Mouse (Mus musculus) liver, adult 2 months (tissue): ENCODE results near the gene Pde4a.

Experiments used
- CTCF ChIP-seq: fragments of 200-500 bp; IDR thresholded peaks from 2 replicates; pipeline ENCODE4 v1.5.1; 2011; ENCODE audit warnings: low read depth, low read length, control low read depth
- POLR2A ChIP-seq: fragments of 200-500 bp; IDR thresholded peaks from 2 replicates; pipeline ENCODE4 v1.6.1; 2011; ENCODE audit warnings: low read length, control low read depth; ENCODE audit not compliant: insufficient read depth; ENCODE audit errors: extremely low read depth

DNA sequence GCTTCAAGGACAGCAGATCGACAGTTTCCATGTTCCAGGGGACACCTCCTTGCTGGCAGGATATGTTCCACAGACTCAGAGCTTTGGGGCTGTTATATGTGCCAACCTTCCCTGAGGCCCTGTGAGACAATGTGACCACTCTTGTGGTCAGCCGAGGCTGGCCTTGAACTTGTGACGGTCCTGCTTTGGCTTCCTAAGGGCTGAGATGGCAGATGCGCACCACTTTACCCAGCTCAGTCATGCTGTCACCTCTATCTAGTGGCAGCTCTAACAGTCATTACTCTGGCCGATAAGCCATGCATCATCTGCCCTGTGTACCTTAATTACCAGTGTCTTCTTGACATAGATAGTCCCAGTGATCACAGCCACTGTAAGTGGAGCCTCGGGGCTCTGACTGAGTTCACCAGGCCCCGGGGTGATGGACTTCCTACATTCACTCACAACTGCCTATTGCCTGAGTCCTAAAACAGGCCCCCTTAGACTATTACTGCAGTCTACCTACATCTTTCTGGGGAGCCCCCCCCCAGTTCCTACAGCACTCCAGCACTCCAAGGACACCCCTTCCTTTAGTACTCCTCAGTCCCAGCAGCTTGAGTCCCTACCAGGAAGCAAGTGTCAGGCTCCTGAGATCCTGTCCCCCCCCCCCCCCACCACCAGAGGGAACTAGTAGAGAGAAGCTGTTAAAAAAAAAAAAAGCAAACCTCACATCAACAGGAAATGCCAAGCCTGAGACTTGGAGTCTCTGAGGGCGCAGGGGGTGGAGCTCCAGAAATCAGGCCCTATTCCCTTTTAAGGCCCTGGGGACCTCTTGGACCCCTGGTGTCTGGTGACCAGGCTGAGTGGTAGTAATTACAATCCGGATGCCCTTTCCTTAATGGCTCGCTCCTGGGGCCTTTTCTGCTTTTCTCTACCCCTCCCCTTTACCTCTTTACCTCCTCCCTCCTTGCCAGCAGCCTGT lies 1.9 kb downstream of the Pde4a start:
- TF ChIP-seq CTCF (no peak), POLR2A (no peak)
